In genomic region chr6:98588979-98589378, GRCm38 (mm10) we compare ENCODE assay signal across 29 mouse cellular contexts.
DNase-seq lines count a peak whose midpoint lies in the region; ATAC-seq lines count a peak whose summit lies in the region.
"Had no signal": no experiment of that assay in that cellular context is flagged by ENCODE, and none has a peak within 500 bp of the region (broad histone marks: within the 10 kb centered on the region; RNA-seq: fewer than 3 reads in every experiment).

No protein-coding gene starts in this region.

- ATAC-seq in midbrain, embryonic 11.5 days (ENCODE audit: low FRiP score) = no peak
- ATAC-seq in liver, embryonic 12.5 days = 0 out of 2 replicates have a peak, but pooled peaks have one; percentile 47
- peak; percentile 97 for ATAC-seq in stomach, embryonic 15.5 days (ENCODE audit: insufficient read depth, low FRiP score, low read depth)
- ATAC-seq: forebrain, embryonic 16.5 days; hindbrain, postnatal 0 days; midbrain, embryonic 13.5 days; Patski had no signal

- no peaks in the 10 kb centered on the region for H3K27me3 ChIP-seq in midbrain, embryonic 11.5 days (ENCODE audit: control insufficient read depth, insufficient read depth, low read length)
- H3K27me3 ChIP-seq in midbrain, embryonic 10.5 days (ENCODE audit: low read depth, poor library complexity, severe bottlenecking) = no peaks in the 10 kb centered on the region
- no peaks in the 10 kb centered on the region for H3K27me3 ChIP-seq in liver, embryonic 12.5 days (replicated peaks)
- H3K27me3 ChIP-seq in stomach, embryonic 15.5 days (replicated peaks) = no peaks in the 10 kb centered on the region
- H3K27me3 ChIP-seq: kidney, embryonic 15.5 days; limb, embryonic 15.5 days; midbrain, embryonic 13.5 days; neural tube, embryonic 13.5 days had no signal

- no peak overlapping the region for H3K4me2 ChIP-seq in midbrain, embryonic 11.5 days
- H3K4me2 ChIP-seq in liver, embryonic 12.5 days = no peak overlapping the region
- H3K4me2 ChIP-seq in stomach, embryonic 15.5 days = no peak overlapping the region
- H3K4me2 ChIP-seq: kidney, embryonic 15.5 days; limb, embryonic 15.5 days; lung, embryonic 14.5 days; midbrain, embryonic 13.5 days; neural tube, embryonic 13.5 days had no signal

- H3K9ac ChIP-seq in midbrain, embryonic 11.5 days (ENCODE audit: low read length) = no peak overlapping the region
- H3K9ac ChIP-seq in liver, embryonic 12.5 days = no peak overlapping the region
- H3K9ac ChIP-seq in stomach, embryonic 15.5 days = no peak overlapping the region
- H3K9ac ChIP-seq: kidney, embryonic 15.5 days; limb, embryonic 15.5 days; lung, embryonic 14.5 days; midbrain, embryonic 13.5 days; neural tube, embryonic 13.5 days had no signal

- H3K4me1 ChIP-seq in midbrain, embryonic 11.5 days (ENCODE audit: control insufficient read depth, insufficient read depth, low read length) = no peaks in the 10 kb centered on the region
- H3K4me1 ChIP-seq in midbrain, embryonic 10.5 days = no peaks in the 10 kb centered on the region
- no peaks in the 10 kb centered on the region for H3K4me1 ChIP-seq in liver, embryonic 12.5 days
- H3K4me1 ChIP-seq in stomach, embryonic 15.5 days = no peaks in the 10 kb centered on the region
- H3K4me1 ChIP-seq: kidney, embryonic 15.5 days; limb, embryonic 15.5 days; midbrain, embryonic 13.5 days had no signal

- H3K4me3 ChIP-seq in midbrain, embryonic 11.5 days (ENCODE audit: low read depth, low read length) = no peak overlapping the region
- H3K4me3 ChIP-seq in midbrain, embryonic 10.5 days = no peak overlapping the region
- no peak overlapping the region for H3K4me3 ChIP-seq in liver, embryonic 12.5 days
- no peak overlapping the region for H3K4me3 ChIP-seq in stomach, embryonic 15.5 days (replicated peaks)
- H3K4me3 ChIP-seq: erythroblast, embryonic 14.5 days; kidney, embryonic 15.5 days; layer of hippocampus, adult 2 months; limb, embryonic 15.5 days; midbrain, embryonic 13.5 days; neural tube, embryonic 13.5 days had no signal

- WGBS in midbrain, embryonic 11.5 days = 88% methylated on average over 4 of the region's 4 CpGs
- 92% methylated on average over 4 of the region's 4 CpGs for WGBS in midbrain, embryonic 10.5 days
- 36% methylated on average over 4 of the region's 4 CpGs for WGBS in liver, embryonic 12.5 days (ENCODE audit: insufficient replicate concordance)
- WGBS in stomach, embryonic 15.5 days = 42% methylated on average over 4 of the region's 4 CpGs

- peak; percentile 21 for DNase-seq in midbrain, embryonic 11.5 days (ENCODE audit: low spot score, missing footprints)
- no peak for DNase-seq in midbrain, embryonic 10.5 days (ENCODE audit: low spot score)
- no peak for DNase-seq in frontal cortex, adult 2 months (ENCODE audit: extremely low spot score in 1 of 2, low spot score in 1 of 2)
- DNase-seq in cerebellum, postnatal 36 days = no peak
- DNase-seq in frontal cortex, postnatal 10 days (ENCODE audit: low spot score in 2 of 2) = no peak
- DNase-seq: adrenal gland, postnatal 10 days; cerebellum, adult 11 months; cerebellum, adult 9-11 months; gastrocnemius, postnatal 14 days; heart, postnatal 14 days; kidney, adult 18-20 months; kidney, postnatal 25 days; left cerebral cortex, postnatal 4 days; lung, embryonic 14.5 days; lung, postnatal 14 days; retina, postnatal 1 day; right cerebral cortex, postnatal 14 days; thymus, postnatal 4 days had no signal

- H3K36me3 ChIP-seq in midbrain, embryonic 11.5 days (ENCODE audit: control insufficient read depth, insufficient read depth, low read length) = no peaks in the 10 kb centered on the region
- H3K36me3 ChIP-seq in midbrain, embryonic 10.5 days = no peaks in the 10 kb centered on the region
- H3K36me3 ChIP-seq in liver, embryonic 12.5 days = no peaks in the 10 kb centered on the region
- no peaks in the 10 kb centered on the region for H3K36me3 ChIP-seq in stomach, embryonic 15.5 days
- H3K36me3 ChIP-seq: kidney, embryonic 15.5 days; limb, embryonic 15.5 days; midbrain, embryonic 13.5 days; neural tube, embryonic 13.5 days had no signal

- no peak overlapping the region for H3K27ac ChIP-seq in midbrain, embryonic 11.5 days (ENCODE audit: low read depth, low read length)
- no peak overlapping the region for H3K27ac ChIP-seq in midbrain, embryonic 10.5 days (replicated peaks)
- H3K27ac ChIP-seq in liver, embryonic 12.5 days = no peak overlapping the region
- 0 out of 2 replicates have a peak overlapping the region, but pooled peaks have one; percentile 44 for H3K27ac ChIP-seq in stomach, embryonic 15.5 days
- H3K27ac ChIP-seq: hindbrain, postnatal 0 days; kidney, embryonic 15.5 days; layer of hippocampus, adult 2 months; limb, embryonic 15.5 days; midbrain, embryonic 13.5 days; neural tube, embryonic 13.5 days had no signal

- H3K9me3 ChIP-seq in midbrain, embryonic 11.5 days (ENCODE audit: control insufficient read depth, low read length) = no peaks in the 10 kb centered on the region
- no peaks in the 10 kb centered on the region for H3K9me3 ChIP-seq in midbrain, embryonic 10.5 days (replicated peaks)
- H3K9me3 ChIP-seq in liver, embryonic 12.5 days (replicated peaks) = no peaks in the 10 kb centered on the region
- H3K9me3 ChIP-seq in stomach, embryonic 15.5 days = no peaks in the 10 kb centered on the region
- H3K9me3 ChIP-seq: kidney, embryonic 15.5 days; limb, embryonic 15.5 days; midbrain, embryonic 13.5 days; neural tube, embryonic 13.5 days had no signal
